Mouse (Mus musculus) lung, embryonic 14.5 days (tissue): Measurements from ENCODE around the gene Pabpc1l. TPM values are rescaled to one million over a fixed set of nuclear protein-coding genes. Genes with fewer than 3 reads are reported as not detected.

Source experiments
- ATAC-seq: fragments of 200-750 bp; cut with Nextera tagmentation; 2 replicates; pipeline ENCODE4 v1.8.0; 2017; ENCODE audit warnings: mild to moderate bottlenecking, moderate TSS enrichment, moderate library complexity; ENCODE audit not compliant: insufficient read depth
- DNase-seq: peaks from one replicate; pipeline ENCODE4 v3.0.0-alpha.2; 2015
- H3K27ac ChIP-seq: fragments of 300-500 bp; sonication (generic); 2 replicates; pipeline ENCODE4 v1.5.1; 2014; ENCODE audit warnings: low read depth, mild to moderate bottlenecking, moderate library complexity
- H3K27me3 ChIP-seq: fragments of 300-500 bp; sonication (generic); 2 replicates; pipeline ENCODE4 v1.6.1; 2014; ENCODE audit warnings: low read length, control low read depth; ENCODE audit not compliant: insufficient read depth
- H3K36me3 ChIP-seq: fragments of 300-500 bp; sonication (generic); 2 replicates; pipeline ENCODE4 v1.6.1; 2014; ENCODE audit warnings: control low read depth; ENCODE audit not compliant: insufficient read depth
- H3K4me1 ChIP-seq: fragments of 300-500 bp; sonication (generic); 2 replicates; pipeline ENCODE4 v1.6.1; 2014; ENCODE audit warnings: antibody characterized with exemption, control low read depth; ENCODE audit not compliant: insufficient read depth
- H3K4me2 ChIP-seq: fragments of 300-500 bp; sonication (generic); 2 replicates; pipeline ENCODE4 v1.6.1; 2014; ENCODE audit warnings: mild to moderate bottlenecking
- H3K4me3 ChIP-seq: fragments of 300-500 bp; sonication (generic); 2 replicates; pipeline ENCODE4 v1.5.1; 2014; ENCODE audit warnings: low read depth, low read length
- H3K9ac ChIP-seq: fragments of 300-500 bp; sonication (generic); 2 replicates; pipeline ENCODE4 v1.6.1; 2014
- H3K9me3 ChIP-seq: fragments of 300-500 bp; sonication (generic); 2 replicates; pipeline ENCODE4 v1.6.1; 2016; ENCODE audit warnings: low read depth, low read length, control low read depth
- CTCF ChIP-seq: IDR thresholded peaks from 2 replicates; pipeline ENCODE4 v1.5.1; 2016; ENCODE audit warnings: antibody characterized with exemption, low read depth
- WGBS: fragments of 180-500 bp; shearing (Covaris S2); extraction: QIAGEN DNeasy Blood & Tissue Kit; methylation state at CpG from one replicate; pipeline ENCODE4 v1.1.7; 2014; 5-methylcytosine and 5-hydroxymethylcytosine counted together
- polyA plus RNA-seq: library from polyadenylated mRNA; unstranded; fragments of >200 nt; fragmentation: Nextera tagmentation; extraction: Ambion mirVana; gene quantifications from 2 replicates; pipeline ENCODE4 v1.2.1, GENCODE M21; 2014

Gene Pabpc1l
- polyA plus RNA-seq, 1 experiment from 2014 or later = 1.1 TPM

DNA sequence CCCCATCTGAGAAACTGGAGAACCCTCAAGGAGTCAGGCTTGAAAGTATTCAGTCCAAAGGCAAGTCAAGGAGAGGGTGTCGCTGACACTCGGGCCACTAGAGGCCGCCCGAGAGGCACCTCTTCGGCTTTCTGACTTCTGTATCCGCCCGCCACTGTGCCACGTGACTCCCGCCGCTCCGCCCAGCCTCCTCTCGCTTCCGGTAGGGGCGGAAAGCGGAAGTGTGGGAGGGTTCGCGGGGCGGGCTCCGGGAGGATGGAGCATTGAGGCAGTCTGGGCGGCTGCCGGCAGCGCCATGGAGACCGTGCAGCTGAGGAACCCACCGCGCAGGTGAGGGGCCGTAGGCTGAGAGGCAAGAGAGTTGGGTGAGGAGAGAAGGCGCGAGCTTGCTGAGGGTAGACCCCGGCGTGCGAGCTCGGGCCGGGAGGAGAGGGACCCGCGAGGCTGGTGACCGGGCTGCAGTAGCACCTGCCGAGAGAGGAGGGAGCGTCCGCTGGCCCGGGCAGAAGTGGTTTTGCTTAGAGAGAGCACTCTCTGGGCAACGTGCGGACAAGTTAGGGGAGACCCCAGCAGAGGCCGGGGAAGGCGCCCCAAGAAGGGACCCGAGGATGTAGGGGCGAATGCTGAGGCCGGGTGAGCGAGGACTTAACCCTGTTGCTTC is 48.8 kb downstream of the Pabpc1l start:
- 0 out of 2 replicates have a peak overlapping the region, but pooled peaks have one; percentile 34 for H3K27ac ChIP-seq
- H3K36me3 ChIP-seq = no peaks in the 10 kb centered on the region
- H3K9ac ChIP-seq = peak overlapping the region; percentile 73
- TF ChIP-seq CTCF = peak; percentile 87
- H3K4me3 ChIP-seq = peak overlapping the region; percentile 89
- no peaks in the 10 kb centered on the region for H3K27me3 ChIP-seq
- peak; percentile 99 for DNase-seq
- peaks cover 11% of the 10 kb centered on the region for H3K4me1 ChIP-seq
- H3K4me2 ChIP-seq = peak overlapping the region; percentile 76
- peak; percentile 78 for ATAC-seq
- no peaks in the 10 kb centered on the region for H3K9me3 ChIP-seq
- WGBS = under 1% methylated on average over 48 of the region's 48 CpGs

DNA sequence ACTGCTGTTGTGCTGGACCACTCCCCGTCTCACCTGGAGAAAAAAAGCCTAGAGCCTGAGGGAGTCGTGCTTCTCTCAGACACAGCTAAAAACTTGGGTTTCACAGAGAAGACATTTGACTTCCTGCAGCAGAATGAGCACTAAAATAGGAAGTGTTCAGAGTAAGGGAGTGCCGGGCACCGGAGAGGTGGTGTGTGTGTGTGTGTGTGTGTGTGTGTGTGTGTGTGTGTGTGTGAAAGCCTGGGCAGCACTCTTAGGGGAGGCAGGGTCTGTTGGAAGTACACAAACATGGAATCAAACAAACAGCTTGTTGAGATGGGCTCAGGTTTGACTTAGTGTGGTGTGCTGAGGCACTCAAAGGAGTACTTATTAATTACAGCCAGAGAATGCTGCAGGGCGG is 49.8 kb downstream of the Pabpc1l start:
- H3K4me2 ChIP-seq = peak overlapping the region; percentile 76
- peak overlapping the region; percentile 89 for H3K4me3 ChIP-seq
- ATAC-seq = no peak
- peaks cover 7% of the 10 kb centered on the region for H3K36me3 ChIP-seq
- H3K27ac ChIP-seq = no peak overlapping the region; the same call in 1 of the 2 replicates
- no peak for TF ChIP-seq CTCF
- H3K9ac ChIP-seq = peak overlapping the region; percentile 73; the same call in 1 of the 2 replicates
- DNase-seq = no peak
- H3K4me1 ChIP-seq = peaks cover 6% of the 10 kb centered on the region; the same call in 1 of the 2 replicates
- H3K27me3 ChIP-seq = no peaks in the 10 kb centered on the region
- 37% methylated on average over 5 of the region's 5 CpGs for WGBS
- no peaks in the 10 kb centered on the region for H3K9me3 ChIP-seq

DNA sequence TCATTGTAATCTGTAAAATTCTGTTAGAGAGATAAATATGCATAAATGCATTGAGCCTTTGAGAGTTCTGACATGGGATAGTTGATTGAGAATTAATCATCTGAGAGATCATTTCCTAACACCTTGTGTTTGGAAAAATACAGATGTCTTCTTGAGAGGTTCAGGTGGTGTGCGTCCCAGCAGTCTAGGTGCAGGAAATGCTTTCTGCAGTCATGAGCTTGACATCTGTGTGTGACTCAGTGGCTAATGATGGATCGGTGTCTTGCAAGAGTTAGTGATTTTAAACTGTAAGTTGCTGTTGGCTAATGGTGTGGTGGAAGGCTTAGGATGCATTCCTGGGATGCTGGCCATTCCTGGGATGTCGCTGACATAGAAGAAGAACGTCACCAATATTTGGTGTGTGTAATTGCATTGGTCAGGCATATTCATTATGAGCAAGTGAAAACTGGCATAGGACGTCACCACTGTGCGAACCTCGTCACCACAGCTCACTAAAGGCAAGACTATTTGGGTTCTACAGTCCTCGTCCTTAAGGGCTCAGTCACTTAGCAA is 51.7 kb downstream of the Pabpc1l start:
- ATAC-seq (no peak), DNase-seq (no peak)
- no peak for TF ChIP-seq CTCF
- no peak overlapping the region for H3K9ac ChIP-seq
- H3K27ac ChIP-seq = no peak overlapping the region
- H3K36me3 ChIP-seq = peaks cover 24% of the 10 kb centered on the region
- no peaks in the 10 kb centered on the region for H3K9me3 ChIP-seq
- peaks cover 6% of the 10 kb centered on the region; the same call in 1 of the 2 replicates for H3K4me1 ChIP-seq
- no peaks in the 10 kb centered on the region for H3K27me3 ChIP-seq
- no peak overlapping the region for H3K4me3 ChIP-seq
- H3K4me2 ChIP-seq = no peak overlapping the region
- 80% methylated on average over 8 of the region's 8 CpGs for WGBS

DNA sequence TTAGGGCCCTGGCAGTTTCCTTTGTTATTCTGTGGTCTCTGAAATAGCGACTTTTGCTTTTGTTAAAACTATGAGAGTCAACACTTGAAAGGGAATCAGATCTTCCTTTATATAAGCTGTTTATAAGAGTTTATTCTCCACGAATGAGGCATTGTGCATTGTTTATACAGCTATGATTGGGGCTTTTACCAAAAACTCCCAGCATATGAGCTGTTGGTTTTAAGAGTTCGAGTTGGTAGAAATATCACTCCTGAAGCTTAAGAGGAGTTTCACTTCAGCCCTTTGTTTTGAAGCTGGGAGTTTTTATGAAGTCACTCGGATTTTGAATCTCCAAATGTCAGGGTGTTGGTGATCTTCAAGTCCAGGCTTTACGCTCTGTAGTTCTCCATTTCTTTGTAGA is 52.6 kb downstream of the Pabpc1l start:
- H3K36me3 ChIP-seq = peaks cover 33% of the 10 kb centered on the region
- no peak for TF ChIP-seq CTCF
- H3K27me3 ChIP-seq = no peaks in the 10 kb centered on the region
- no peak overlapping the region for H3K9ac ChIP-seq
- no peak for ATAC-seq
- no peak overlapping the region; the same call in 1 of the 2 replicates for H3K27ac ChIP-seq
- 63% methylated on average over 5 of the region's 5 CpGs for WGBS
- DNase-seq = no peak
- peaks cover 6% of the 10 kb centered on the region; the same call in 1 of the 2 replicates for H3K4me1 ChIP-seq
- H3K9me3 ChIP-seq = no peaks in the 10 kb centered on the region
- 0 out of 2 replicates have a peak overlapping the region, but pooled peaks have one; percentile 18 for H3K4me2 ChIP-seq
- H3K4me3 ChIP-seq = no peak overlapping the region

DNA sequence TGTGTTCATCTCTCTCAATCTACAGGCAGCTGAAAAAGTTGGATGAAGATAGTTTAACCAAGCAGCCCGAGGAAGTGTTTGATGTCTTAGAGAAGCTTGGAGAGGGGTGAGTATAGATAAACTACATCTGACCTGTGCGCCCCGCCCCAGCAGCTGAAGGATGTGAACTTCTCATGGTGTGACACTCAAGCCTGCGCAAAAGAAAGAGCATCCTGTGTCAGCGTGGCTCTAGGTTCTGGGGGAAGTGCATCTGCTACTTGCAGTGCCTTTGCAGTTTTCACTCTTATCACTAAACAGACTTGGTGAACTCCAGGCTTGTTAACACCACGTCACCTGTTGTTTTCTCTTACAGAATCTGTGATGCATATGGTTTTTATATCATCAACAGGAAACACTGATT is 54.2 kb downstream of the Pabpc1l start:
- Histone ChIP-seq H3K36me3 (peaks cover 45% of the 10 kb centered on the region), H3K4me2 (no peak overlapping the region), H3K9ac (no peak overlapping the region), H3K9me3 (no peaks in the 10 kb centered on the region), H3K4me3 (no peak overlapping the region), H3K4me1 (peaks cover 6% of the 10 kb centered on the region; the same call in 1 of the 2 replicates), H3K27me3 (no peaks in the 10 kb centered on the region), H3K27ac (no peak overlapping the region)
- ATAC-seq (no peak), DNase-seq (no peak)
- WGBS = 77% methylated on average over 6 of the region's 6 CpGs
- TF ChIP-seq CTCF = no peak

DNA sequence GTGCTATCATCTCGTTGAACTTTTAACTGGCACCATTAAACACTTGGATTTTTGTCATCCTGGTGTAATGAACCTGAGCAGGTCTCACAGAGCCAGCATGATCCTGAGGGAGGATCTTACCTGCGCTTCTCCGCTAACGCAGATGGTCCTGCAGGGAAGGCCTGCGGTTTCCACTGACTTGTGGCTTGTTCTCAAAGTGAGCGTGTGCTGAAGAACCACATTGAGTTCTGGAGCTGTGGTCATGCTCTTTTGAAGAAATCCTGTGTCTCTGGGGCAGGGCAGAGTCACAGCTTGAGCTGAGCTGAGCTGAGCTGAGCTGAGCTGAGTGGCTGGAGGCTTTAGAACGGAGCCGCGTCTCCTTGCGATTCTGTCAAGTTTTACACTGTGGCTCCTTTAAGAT is 56.3 kb downstream of the Pabpc1l start:
- no peak overlapping the region for H3K27ac ChIP-seq

DNA sequence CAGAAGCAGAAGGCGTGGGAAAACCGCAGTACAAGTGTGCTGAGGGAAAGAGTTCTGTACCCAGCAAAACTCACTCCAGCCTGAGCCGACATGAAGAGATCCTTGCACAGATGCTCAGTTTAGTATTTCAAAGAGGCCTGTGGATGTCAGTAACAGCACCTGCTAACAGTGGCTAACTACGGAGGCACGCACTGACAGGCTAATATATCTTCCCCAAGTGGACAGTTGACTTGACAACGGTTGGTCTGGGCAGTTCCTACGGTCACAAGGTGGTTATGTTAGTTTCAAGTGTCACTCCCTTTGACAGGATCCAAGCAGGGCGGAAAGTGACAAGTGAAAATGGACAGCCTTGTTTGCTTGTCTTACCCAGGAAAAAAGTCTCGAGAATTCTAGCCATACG is 56.9 kb downstream of the Pabpc1l start:
- H3K4me2 ChIP-seq = no peak overlapping the region
- H3K27me3 ChIP-seq = no peaks in the 10 kb centered on the region
- H3K36me3 ChIP-seq = peaks cover 60% of the 10 kb centered on the region
- H3K4me1 ChIP-seq = no peaks in the 10 kb centered on the region
- WGBS = 69% methylated on average over 10 of the region's 10 CpGs
- no peaks in the 10 kb centered on the region for H3K9me3 ChIP-seq
- no peak for DNase-seq
- TF ChIP-seq CTCF = no peak
- no peak for ATAC-seq
- no peak overlapping the region for H3K4me3 ChIP-seq
- H3K27ac ChIP-seq = no peak overlapping the region
- H3K9ac ChIP-seq = no peak overlapping the region

More for the DNA sequence above, 56.3 kb downstream of the Pabpc1l start:
- Histone ChIP-seq H3K9me3 (no peaks in the 10 kb centered on the region), H3K9ac (no peak overlapping the region), H3K4me3 (no peak overlapping the region), H3K4me2 (no peak overlapping the region), H3K4me1 (no peaks in the 10 kb centered on the region), H3K36me3 (peaks cover 57% of the 10 kb centered on the region), H3K27me3 (no peaks in the 10 kb centered on the region)
- no peak for DNase-seq
- no peak for TF ChIP-seq CTCF
- ATAC-seq = no peak
- 96% methylated on average over 10 of the region's 10 CpGs for WGBS
